Mouse (Mus musculus) ovary, postnatal 36 days (tissue): ENCODE results near the gene Emid1.

Experiments
- DNase-seq: peaks from one replicate; pipeline ENCODE4 v3.0.0; 2022; ENCODE audit warnings: low spot score, mixed read lengths

The Emid1 gene

GRCm38 (mm10) chr11:5063561-5064281 is 88.3 kb downstream of the Emid1 start:
- peak; percentile 27 for DNase-seq

GRCm38 (mm10) chr11:5062860-5063505 is 89.1 kb downstream of the Emid1 start:
- DNase-seq, result peak; percentile 40

DNA sequence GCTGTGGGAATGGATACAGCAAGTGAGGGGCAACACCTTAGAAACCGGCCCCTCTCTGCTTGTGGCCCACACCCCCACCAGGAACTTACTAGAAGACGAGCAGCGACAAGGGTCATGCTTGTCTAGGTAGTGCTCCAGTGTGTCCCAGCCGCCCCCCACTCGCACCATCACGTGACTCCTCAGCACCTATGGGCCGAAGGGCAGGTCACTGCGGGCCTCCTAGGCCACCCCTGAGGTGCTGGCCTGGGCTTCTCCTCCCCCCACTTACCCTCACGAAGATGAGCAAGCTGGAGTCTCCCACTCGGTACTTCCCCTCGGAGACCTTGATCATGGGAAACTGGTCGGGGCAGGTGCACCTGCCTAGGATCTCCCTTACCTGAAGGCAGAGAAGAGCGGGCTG is 89.7 kb downstream of the Emid1 start:
- peak; percentile 29 for DNase-seq

- peak; percentile 94 for DNase-seq
Observed at GRCm38 (mm10) chr11:5061413-5062139, 90.5 kb downstream of the Emid1 start.

GRCm38 (mm10) chr11:5060756-5061412 is 91.2 kb downstream of the Emid1 start:
- peak; percentile 26 for DNase-seq

- peak; percentile 46 for DNase-seq
Observed at GRCm38 (mm10) chr11:5059704-5060156, 92.3 kb downstream of the Emid1 start.

- no peak for DNase-seq
Observed at GRCm38 (mm10) chr11:5059230-5059629, 92.8 kb downstream of the Emid1 start.

DNA sequence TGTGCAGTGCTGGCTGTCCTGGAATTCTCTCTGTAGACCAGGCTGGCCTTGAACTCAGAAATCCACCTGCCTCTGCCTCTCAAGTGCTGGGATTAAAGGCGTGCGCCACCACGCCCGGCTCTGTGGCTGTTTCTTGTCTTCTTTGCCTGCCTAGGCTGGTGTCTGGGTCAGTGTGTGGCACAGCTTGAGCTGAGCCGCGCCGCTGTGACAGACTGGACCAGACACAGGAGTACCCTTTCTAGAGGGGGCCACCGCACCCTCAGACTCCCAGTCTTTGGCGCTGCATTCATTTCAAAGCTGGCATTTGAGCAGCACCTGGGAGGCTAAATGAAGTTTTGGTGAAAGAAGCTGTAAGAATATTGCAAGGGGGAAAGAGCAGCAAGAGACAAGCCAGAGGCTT is 93.3 kb downstream of the Emid1 start:
- no peak for DNase-seq

- peak; percentile 55 for DNase-seq
Observed at GRCm38 (mm10) chr11:5057856-5058641, 94.0 kb downstream of the Emid1 start, which contains the start of gene Rasl10a. Rasl10a (plus strand) TSS chr11:5058128.

GRCm38 (mm10) chr11:5057541-5057855 is 94.6 kb downstream of the Emid1 start:
- no peak for DNase-seq

GRCm38 (mm10) chr11:5057064-5057463 is 95.0 kb downstream of the Emid1 start:
- DNase-seq, result no peak
